Mouse (Mus musculus): ENCODE measurements around the gene Trim9.

Gene Trim9

GRCm38 (mm10) chr12:70347202-70347841 is at the start of gene Trim9:
Gene Trim9 (minus strand): TSS chr12:70347614.
- peak; percentile 93 to 96 for DNase-seq

GRCm38 (mm10) chr12:70395061-70395460 is 47.6 kb upstream of the Trim9 start:
- no peak for DNase-seq

DNA sequence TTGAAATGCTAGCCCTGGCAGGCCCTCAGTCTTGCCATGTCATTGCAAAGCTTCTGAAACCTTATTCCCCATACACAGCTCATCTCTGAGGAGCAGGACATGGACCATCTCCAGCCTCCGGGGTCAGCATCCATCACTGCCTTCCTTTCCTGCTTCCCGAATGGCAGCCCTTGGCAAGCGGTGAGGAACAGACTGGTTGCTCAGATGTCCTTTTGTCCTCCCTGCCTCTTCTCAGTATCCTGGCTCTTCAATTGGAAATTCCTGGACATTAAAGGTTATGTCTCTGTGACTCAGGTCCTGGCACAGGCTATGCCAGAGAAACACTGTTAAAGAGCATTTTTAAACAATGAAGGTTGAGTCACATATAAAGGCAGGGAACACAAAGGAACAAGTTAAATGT is 43.8 kb upstream of the Trim9 start:
- no peak for DNase-seq

GRCm38 (mm10) chr12:70374976-70375375 is 27.6 kb upstream of the Trim9 start:
- DNase-seq: no peak

- DNase-seq: no peak
These were observed 25.5 kb upstream of the Trim9 start for GRCm38 (mm10) chr12:70372874-70373273.

- DNase-seq: no peak
These were observed 21.9 kb upstream of the Trim9 start for GRCm38 (mm10) chr12:70369348-70369747.

- DNase-seq: no peak
These were observed 21.4 kb upstream of the Trim9 start for GRCm38 (mm10) chr12:70368820-70369219.

DNA sequence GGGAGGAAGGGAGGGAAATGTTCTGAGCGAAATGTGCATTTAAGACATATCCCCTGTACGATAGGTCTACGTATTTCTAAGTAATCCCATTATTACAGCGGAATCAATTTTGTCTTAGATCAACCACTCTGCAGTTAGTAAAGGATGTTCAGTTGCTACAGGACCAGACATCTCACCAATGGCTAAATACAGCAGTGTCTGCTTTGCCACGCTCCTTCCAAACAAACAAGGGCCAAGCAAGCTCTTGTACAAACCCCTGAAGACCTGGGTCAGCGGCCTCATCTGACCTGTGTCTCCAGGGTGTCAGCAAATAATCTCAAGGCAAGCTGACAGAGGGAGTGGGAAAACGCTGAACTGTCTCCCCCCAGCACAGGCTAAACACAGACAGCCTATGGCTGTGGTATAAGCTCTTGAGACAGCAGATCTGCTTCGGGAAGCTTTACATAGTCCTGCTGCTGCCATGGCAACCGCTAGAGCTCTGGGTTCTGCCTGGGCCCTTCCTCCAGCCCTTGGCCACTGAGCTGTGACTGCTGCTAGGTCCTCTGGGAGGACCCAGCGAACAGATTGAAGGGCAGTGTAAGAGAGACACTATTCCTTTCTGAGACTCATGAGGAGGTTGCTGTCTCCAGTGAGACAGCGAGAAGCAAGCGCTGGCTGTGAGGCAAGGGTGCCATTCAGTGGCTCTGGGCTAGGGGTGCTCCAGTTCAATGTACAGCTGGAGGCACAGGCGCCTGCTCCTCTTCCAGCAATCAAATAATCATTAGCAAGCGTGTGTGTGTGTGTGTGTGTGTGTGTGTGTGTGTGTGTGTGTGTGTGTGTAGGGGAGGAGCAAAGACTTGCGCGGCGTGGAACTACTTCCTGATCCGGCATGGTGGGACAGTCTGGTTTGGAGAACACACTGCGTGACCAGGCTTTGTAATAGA is 20.2 kb upstream of the Trim9 start:
- peak; percentile 45 to 66 for DNase-seq

DNA sequence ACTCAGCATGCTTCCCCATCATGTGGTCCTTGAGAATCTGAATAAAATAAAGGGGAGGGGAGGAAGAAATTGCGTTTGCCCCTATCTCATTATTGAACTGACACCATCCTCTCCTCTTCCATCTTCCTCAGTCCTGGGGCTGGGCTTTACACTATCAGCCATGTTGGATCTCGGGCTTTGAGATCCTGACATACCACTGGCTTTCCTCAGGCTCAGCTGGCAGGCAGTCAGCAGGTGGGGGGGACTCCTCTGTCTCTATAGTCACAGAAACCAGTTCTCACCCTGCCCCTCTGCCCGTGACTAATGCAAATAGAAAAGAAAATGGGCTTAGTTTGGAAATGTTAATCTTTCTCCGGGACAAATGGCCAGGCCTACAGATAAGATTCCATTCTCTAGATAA is 15.6 kb upstream of the Trim9 start:
- no peak for DNase-seq

DNA sequence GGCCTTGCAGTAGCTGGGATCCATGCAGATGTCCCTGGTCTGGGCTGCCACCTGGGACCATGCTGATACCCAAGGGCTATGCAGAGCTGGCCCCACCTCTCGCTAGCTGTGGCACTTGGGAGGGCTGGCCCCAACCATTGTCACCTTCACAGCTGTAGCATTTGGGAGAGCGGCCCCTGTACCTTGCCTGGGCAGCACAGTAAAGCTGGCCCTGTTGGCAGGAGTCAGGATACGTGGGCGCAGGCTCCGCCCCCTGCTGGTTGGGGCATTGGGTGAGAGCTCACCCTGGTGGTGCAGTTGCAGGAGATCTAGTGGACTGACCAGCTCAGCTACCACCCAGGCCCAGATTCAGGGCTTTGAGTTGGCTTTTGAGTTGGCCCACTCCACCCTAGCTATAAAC is 12.9 kb upstream of the Trim9 start:
- DNase-seq: peak; percentile 7 to 22

GRCm38 (mm10) chr12:70359443-70359842 is 12.0 kb upstream of the Trim9 start:
- no peak for DNase-seq

- no peak for DNase-seq
These were observed 7.5 kb upstream of the Trim9 start for GRCm38 (mm10) chr12:70354926-70355325.

- no peak for DNase-seq
These were observed 3.1 kb upstream of the Trim9 start for GRCm38 (mm10) chr12:70350490-70350889.

- DNase-seq: no peak
These were observed 2.4 kb upstream of the Trim9 start for GRCm38 (mm10) chr12:70349788-70350187.

DNA sequence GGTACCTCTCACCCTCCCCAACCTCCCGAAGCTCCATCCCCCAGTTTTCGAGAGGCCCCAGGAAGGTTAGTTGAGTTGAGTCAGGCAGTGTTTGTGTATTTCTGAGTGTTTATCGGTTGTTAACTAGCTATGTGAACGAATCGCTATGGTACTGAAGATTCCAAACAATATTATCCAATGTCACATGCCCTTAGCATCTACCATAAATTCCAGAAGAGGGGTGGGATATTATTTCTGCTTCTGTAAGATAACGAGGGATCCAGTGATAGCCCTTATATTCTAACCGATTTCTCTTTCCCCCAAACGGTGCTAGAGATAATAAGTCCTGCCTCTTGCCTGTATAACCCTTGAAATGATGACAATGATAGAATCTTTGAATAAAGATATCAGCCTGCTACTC is 612 bp upstream of the Trim9 start:
- DNase-seq: no peak

DNA sequence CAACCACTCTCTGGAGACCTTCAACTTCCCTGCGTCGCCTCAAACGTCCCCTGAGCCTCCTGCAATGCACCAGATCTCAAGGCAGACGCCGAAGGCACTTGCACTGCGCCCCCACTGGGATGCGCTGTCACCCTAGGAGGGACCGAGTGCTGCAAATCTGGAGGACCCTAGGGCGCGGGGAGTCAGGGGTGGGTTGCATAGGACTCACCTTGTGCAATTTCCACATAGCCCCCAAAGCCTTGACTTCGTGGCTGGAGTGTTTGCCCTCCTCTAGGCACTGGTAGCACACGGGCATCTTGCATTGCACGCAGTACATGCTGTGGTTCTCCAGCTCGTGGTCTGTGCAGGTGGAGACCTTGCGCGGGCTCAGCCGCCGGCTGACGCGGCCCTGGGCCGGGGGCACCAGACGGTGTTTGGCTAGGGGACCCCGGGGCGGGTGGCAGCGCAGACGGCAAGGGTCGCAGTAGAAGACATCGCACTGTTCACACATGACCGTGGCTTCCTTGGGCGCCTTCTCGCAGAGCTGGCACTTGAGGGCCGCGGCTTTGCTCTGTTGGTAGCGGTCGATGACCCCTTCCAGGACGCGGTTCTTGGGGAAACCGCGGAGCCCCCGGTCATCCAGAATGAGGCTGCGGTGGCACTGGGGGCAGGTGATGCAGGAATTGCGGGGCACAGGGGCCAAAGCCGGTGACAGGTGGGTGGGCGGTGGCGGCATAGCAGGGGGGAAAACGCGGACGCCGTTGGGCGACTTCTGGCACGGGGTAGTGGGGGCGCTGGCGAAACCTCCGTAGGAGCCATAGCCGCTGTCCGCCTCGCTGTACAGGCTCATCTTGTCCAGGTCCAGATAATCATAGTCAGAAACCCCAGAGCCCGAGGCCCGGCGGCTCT is 1.0 kb downstream of the Trim9 start:
- peak; percentile 13 to 31 for DNase-seq

GRCm38 (mm10) chr12:70345531-70346138 is 1.8 kb downstream of the Trim9 start:
- DNase-seq: no peak

GRCm38 (mm10) chr12:70335176-70335575 is 12.2 kb downstream of the Trim9 start:
- DNase-seq: no peak

DNA sequence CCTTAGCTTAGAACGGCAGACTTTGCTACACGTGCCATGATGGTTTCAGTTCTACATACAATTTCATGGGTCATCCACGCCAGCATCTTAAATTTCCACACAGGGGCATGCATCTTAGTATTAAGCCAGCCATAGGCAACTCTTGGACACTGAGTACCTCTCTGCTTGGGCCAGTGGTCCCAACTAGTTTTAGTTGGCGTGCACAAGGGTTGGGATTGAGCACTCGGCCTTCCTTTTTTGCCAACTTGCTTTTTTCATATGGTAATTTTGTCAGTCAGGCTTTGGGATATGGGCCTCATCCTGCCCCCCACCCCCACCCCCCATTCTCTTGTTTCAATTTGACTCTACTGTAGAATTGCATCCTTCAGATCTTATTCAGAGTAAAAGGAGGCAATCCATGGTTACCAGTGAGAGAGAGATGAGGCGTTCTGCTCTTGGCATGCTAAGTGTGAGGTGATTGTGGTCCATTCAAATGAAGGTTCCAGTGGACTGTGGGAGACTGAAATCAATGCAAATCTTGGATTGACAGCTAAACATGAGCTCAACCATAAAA is 14.1 kb downstream of the Trim9 start:
- no peak for DNase-seq

DNA sequence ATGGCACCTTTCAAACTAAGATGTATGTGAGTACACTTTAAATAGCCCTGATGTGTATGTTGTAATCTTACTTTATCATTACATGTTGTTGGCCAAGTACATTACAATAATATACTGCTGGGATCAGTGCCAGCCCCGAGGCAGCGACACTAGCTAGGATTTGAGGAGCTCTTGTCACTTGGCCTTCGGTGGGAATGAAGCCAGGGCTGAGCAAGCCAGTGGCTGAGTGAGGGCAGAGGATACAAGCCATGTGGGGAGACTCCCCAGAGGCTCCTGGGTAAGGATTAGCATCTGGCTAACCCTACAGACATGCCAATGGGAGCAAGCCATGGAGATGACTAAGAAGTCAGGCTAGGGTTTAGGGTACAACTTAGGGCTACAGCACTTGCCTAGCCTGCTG is 18.4 kb downstream of the Trim9 start:
- DNase-seq: peak in 1 of 2 experiments; percentile 25

GRCm38 (mm10) chr12:70326956-70327355 is 20.5 kb downstream of the Trim9 start:
- no peak for DNase-seq

- DNase-seq: no peak
These were observed 21.0 kb downstream of the Trim9 start for GRCm38 (mm10) chr12:70326393-70326792.

All from lung, postnatal 4 days (tissue).